Mouse (Mus musculus) kidney, adult 2 months (tissue): ENCODE measurements around the gene Eef1akmt2.

Source experiments
- CTCF ChIP-seq: fragments of 200-500 bp; conservative IDR thresholded peaks from 2 replicates; pipeline ENCODE4 v1.5.1; 2011; ENCODE audit warnings: low read depth, mild to moderate bottlenecking, control low read depth, low read length, moderate library complexity, mixed read lengths; ENCODE audit not compliant: insufficient read depth, insufficient read length
- POLR2A ChIP-seq: fragments of 200-500 bp; IDR thresholded peaks from one replicate; pipeline ENCODE4 v1.6.1; 2011; ENCODE audit warnings: low read depth, low read length, control low read depth

GRCm38 (mm10) chr7:132806286-132806685 lies 46.2 kb downstream of the Eef1akmt2 start:
- TF ChIP-seq CTCF: no peak
- TF ChIP-seq POLR2A: no peak
